Mouse (Mus musculus): Measurements from ENCODE around the gene Bcl11b. TPM values are rescaled to one million over a fixed set of nuclear protein-coding genes. Genes with fewer than 3 reads are reported as not detected.
A peak's percentile ranks its signal among the peaks of the same experiment; 100 is the strongest.

The Bcl11b gene
- polyA plus RNA-seq, 1 experiment from 2014 or later = 19.5 TPM

GRCm38 (mm10) chr12:107950667-107951179 is 52.7 kb downstream of the Bcl11b start:
- ATAC-seq (ENCODE audit: low FRiP score, low read depth) = no peak
- no peak overlapping the region for H3K27ac ChIP-seq (replicated peaks)
- H3K4me1 ChIP-seq = peaks cover 39% of the 10 kb centered on the region

GRCm38 (mm10) chr12:107949416-107949815 is 54.0 kb downstream of the Bcl11b start:
- Histone ChIP-seq H3K9me3 (no peaks in the 10 kb centered on the region), H3K4me2 (replicated peaks) (no peak overlapping the region)
- WGBS = 85% methylated on average over 10 of the region's 10 CpGs

More at GRCm38 (mm10) chr12:107950667-107951179, 52.7 kb downstream of the Bcl11b start:
- 66% methylated on average over 20 of the region's 20 CpGs for WGBS
- no peaks in the 10 kb centered on the region for H3K27me3 ChIP-seq
- no peaks in the 10 kb centered on the region for H3K36me3 ChIP-seq
- H3K4me3 ChIP-seq = no peak overlapping the region
- H3K9me3 ChIP-seq = no peaks in the 10 kb centered on the region
- no peak overlapping the region for H3K4me2 ChIP-seq (replicated peaks)
- no peak overlapping the region for H3K9ac ChIP-seq (replicated peaks)

GRCm38 (mm10) chr12:107942100-107942499 is 61.3 kb downstream of the Bcl11b start:
- WGBS = 61% methylated on average over 7 of the region's 7 CpGs
- Histone ChIP-seq H3K4me2 (replicated peaks) (no peak overlapping the region), H3K27me3 (no peaks in the 10 kb centered on the region), H3K27ac (replicated peaks) (no peak overlapping the region), H3K4me1 (peaks cover 17% of the 10 kb centered on the region), H3K36me3 (no peaks in the 10 kb centered on the region), H3K9me3 (no peaks in the 10 kb centered on the region), H3K4me3 (no peak overlapping the region), H3K9ac (replicated peaks) (no peak overlapping the region)
- no peak for ATAC-seq (ENCODE audit: low FRiP score, low read depth)

More at GRCm38 (mm10) chr12:107949416-107949815, 54.0 kb downstream of the Bcl11b start:
- no peak for ATAC-seq (ENCODE audit: low FRiP score, low read depth)
- no peaks in the 10 kb centered on the region for H3K27me3 ChIP-seq
- no peak overlapping the region for H3K27ac ChIP-seq (replicated peaks)
- no peak overlapping the region for H3K4me3 ChIP-seq
- H3K36me3 ChIP-seq = no peaks in the 10 kb centered on the region
- H3K4me1 ChIP-seq = peaks cover 36% of the 10 kb centered on the region
- H3K9ac ChIP-seq (replicated peaks) = no peak overlapping the region

GRCm38 (mm10) chr12:107940774-107941173 is 62.6 kb downstream of the Bcl11b start:
- no peak for ATAC-seq (ENCODE audit: low FRiP score, low read depth)
- Histone ChIP-seq H3K27me3 (no peaks in the 10 kb centered on the region), H3K36me3 (no peaks in the 10 kb centered on the region), H3K4me2 (replicated peaks) (no peak overlapping the region), H3K4me3 (no peak overlapping the region), H3K9ac (replicated peaks) (no peak overlapping the region), H3K9me3 (no peaks in the 10 kb centered on the region), H3K4me1 (peaks cover 29% of the 10 kb centered on the region), H3K27ac (replicated peaks) (no peak overlapping the region)
- WGBS = 93% methylated on average over 9 of the region's 9 CpGs

GRCm38 (mm10) chr12:107939177-107939576 is 64.2 kb downstream of the Bcl11b start:
- H3K9me3 ChIP-seq = no peaks in the 10 kb centered on the region
- 73% methylated on average over 4 of the region's 4 CpGs for WGBS
- no peaks in the 10 kb centered on the region for H3K36me3 ChIP-seq
- no peak overlapping the region for H3K4me2 ChIP-seq (replicated peaks)
- no peak overlapping the region for H3K9ac ChIP-seq (replicated peaks)
- no peaks in the 10 kb centered on the region for H3K27me3 ChIP-seq
- no peak for ATAC-seq (ENCODE audit: low FRiP score, low read depth)
- no peak overlapping the region for H3K27ac ChIP-seq (replicated peaks)
- H3K4me3 ChIP-seq = no peak overlapping the region
- peaks cover 45% of the 10 kb centered on the region for H3K4me1 ChIP-seq

- H3K4me3 ChIP-seq = no peak overlapping the region
- H3K27ac ChIP-seq (replicated peaks) = no peak overlapping the region
- H3K4me1 ChIP-seq = peaks cover 64% of the 10 kb centered on the region
- H3K9me3 ChIP-seq = no peaks in the 10 kb centered on the region
- H3K9ac ChIP-seq (replicated peaks) = no peak overlapping the region
- no peaks in the 10 kb centered on the region for H3K36me3 ChIP-seq
- WGBS = 90% methylated on average over 5 of the region's 5 CpGs
- ATAC-seq (ENCODE audit: low FRiP score, low read depth) = no peak
- no peak overlapping the region for H3K4me2 ChIP-seq (replicated peaks)
- no peaks in the 10 kb centered on the region for H3K27me3 ChIP-seq
Observed at GRCm38 (mm10) chr12:107936972-107937371, 66.4 kb downstream of the Bcl11b start.

GRCm38 (mm10) chr12:107936406-107936805 is 67.0 kb downstream of the Bcl11b start:
- no peak for ATAC-seq (ENCODE audit: low FRiP score, low read depth)
- Histone ChIP-seq H3K4me3 (no peak overlapping the region), H3K27ac (replicated peaks) (no peak overlapping the region), H3K27me3 (no peaks in the 10 kb centered on the region), H3K4me2 (replicated peaks) (no peak overlapping the region), H3K36me3 (no peaks in the 10 kb centered on the region), H3K9me3 (no peaks in the 10 kb centered on the region), H3K9ac (replicated peaks) (no peak overlapping the region), H3K4me1 (peaks cover 70% of the 10 kb centered on the region)
- 87% methylated on average over 7 of the region's 7 CpGs for WGBS

GRCm38 (mm10) chr12:107934831-107935437 is 68.5 kb downstream of the Bcl11b start:
- ATAC-seq (ENCODE audit: low FRiP score, low read depth) = peak; percentile 47
- H3K4me3 ChIP-seq = no peak overlapping the region
- peak overlapping the region; percentile 46 for H3K27ac ChIP-seq (replicated peaks)
- no peak overlapping the region for H3K9ac ChIP-seq (replicated peaks)
- 66% methylated on average over 19 of the region's 19 CpGs for WGBS
- H3K4me1 ChIP-seq = peaks cover 84% of the 10 kb centered on the region
- no peaks in the 10 kb centered on the region for H3K36me3 ChIP-seq
- no peaks in the 10 kb centered on the region for H3K9me3 ChIP-seq
- H3K27me3 ChIP-seq = no peaks in the 10 kb centered on the region
- 0 out of 2 replicates have a peak overlapping the region, but pooled peaks have one; percentile 2 for H3K4me2 ChIP-seq (replicated peaks)

GRCm38 (mm10) chr12:107932140-107932539 is 71.3 kb downstream of the Bcl11b start:
- H3K27ac ChIP-seq (replicated peaks) = peak overlapping the region; percentile 55
- no peak for ATAC-seq (ENCODE audit: low FRiP score, low read depth)
- H3K36me3 ChIP-seq = no peaks in the 10 kb centered on the region
- H3K4me3 ChIP-seq = no peak overlapping the region
- 42% methylated on average over 12 of the region's 12 CpGs for WGBS
- H3K27me3 ChIP-seq = no peaks in the 10 kb centered on the region
- H3K9ac ChIP-seq (replicated peaks) = no peak overlapping the region
- H3K9me3 ChIP-seq = no peaks in the 10 kb centered on the region
- H3K4me1 ChIP-seq = peaks cover 97% of the 10 kb centered on the region
- H3K4me2 ChIP-seq (replicated peaks) = no peak overlapping the region

GRCm38 (mm10) chr12:107931476-107931875 is 71.9 kb downstream of the Bcl11b start:
- H3K27ac ChIP-seq (replicated peaks) = peak overlapping the region; percentile 52
- no peaks in the 10 kb centered on the region for H3K9me3 ChIP-seq
- no peaks in the 10 kb centered on the region for H3K36me3 ChIP-seq
- no peak overlapping the region for H3K4me3 ChIP-seq
- H3K27me3 ChIP-seq = no peaks in the 10 kb centered on the region
- peaks cover 94% of the 10 kb centered on the region for H3K4me1 ChIP-seq
- ATAC-seq (ENCODE audit: low FRiP score, low read depth) = no peak
- H3K9ac ChIP-seq (replicated peaks) = no peak overlapping the region
- no peak overlapping the region for H3K4me2 ChIP-seq (replicated peaks)
- WGBS = 78% methylated on average over 5 of the region's 5 CpGs

- Histone ChIP-seq H3K4me1 (peaks cover 94% of the 10 kb centered on the region), H3K4me3 (no peak overlapping the region), H3K4me2 (replicated peaks) (no peak overlapping the region), H3K27ac (replicated peaks) (peak overlapping the region; percentile 52), H3K9me3 (no peaks in the 10 kb centered on the region), H3K36me3 (no peaks in the 10 kb centered on the region), H3K9ac (replicated peaks) (no peak overlapping the region), H3K27me3 (no peaks in the 10 kb centered on the region)
- WGBS = 77% methylated on average over 28 of the region's 28 CpGs
- no peak for ATAC-seq (ENCODE audit: low FRiP score, low read depth)
Observed at GRCm38 (mm10) chr12:107930611-107931350, 72.6 kb downstream of the Bcl11b start.

GRCm38 (mm10) chr12:107928905-107929304 is 74.5 kb downstream of the Bcl11b start:
- Histone ChIP-seq H3K27ac (replicated peaks) (peak overlapping the region; percentile 73; the same call in 1 of the 2 replicates), H3K36me3 (no peaks in the 10 kb centered on the region), H3K4me3 (no peak overlapping the region), H3K4me1 (peaks cover 91% of the 10 kb centered on the region), H3K9me3 (no peaks in the 10 kb centered on the region), H3K27me3 (no peaks in the 10 kb centered on the region), H3K4me2 (replicated peaks) (0 out of 2 replicates have a peak overlapping the region, but pooled peaks have one; percentile 38), H3K9ac (replicated peaks) (no peak overlapping the region)
- peak; percentile 34; the same call in 1 of the 2 replicates for ATAC-seq (ENCODE audit: low FRiP score, low read depth)
- 74% methylated on average over 7 of the region's 7 CpGs for WGBS

All from midbrain, embryonic 12.5 days (tissue).